Mouse (Mus musculus) retina, embryonic 14.5 days (tissue): Measurements from ENCODE around the gene Rbm18.

Source experiments
- DNase-seq: peaks from one replicate; pipeline ENCODE4 v3.0.0-alpha.2; 2015; ENCODE audit warnings: low spot score

Gene Rbm18

DNA sequence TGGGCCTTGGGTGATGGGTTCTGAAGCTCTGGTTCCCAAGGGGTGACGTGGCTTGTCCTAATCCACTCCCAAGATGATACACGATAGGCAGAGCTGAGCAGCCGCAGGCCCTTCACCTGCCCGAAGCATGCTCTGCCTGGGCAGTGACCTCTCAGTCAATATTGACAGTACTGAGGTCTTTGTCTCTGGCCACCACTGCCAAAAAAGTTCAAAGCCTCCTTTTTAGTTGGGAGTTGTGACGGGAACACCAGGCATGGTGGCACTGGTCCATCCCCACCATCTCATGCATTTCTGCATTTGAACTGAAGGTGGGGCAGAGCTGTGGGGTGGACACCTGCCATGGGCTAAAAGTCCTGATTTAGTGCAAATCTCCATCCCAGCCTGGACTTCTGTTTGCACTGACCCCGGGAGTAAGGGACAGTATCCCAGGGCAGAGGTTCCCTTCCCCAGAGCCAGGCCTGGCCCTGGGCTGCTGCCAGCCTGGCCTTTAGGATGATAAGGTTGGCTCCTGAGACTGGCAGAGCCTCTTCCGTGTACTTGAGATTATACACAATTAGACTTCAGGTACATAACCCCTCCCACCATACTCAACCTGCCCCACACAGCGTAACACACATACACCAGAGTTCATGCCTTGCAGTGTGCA is 64.8 kb downstream of the Rbm18 start:
- no peak for DNase-seq

DNA sequence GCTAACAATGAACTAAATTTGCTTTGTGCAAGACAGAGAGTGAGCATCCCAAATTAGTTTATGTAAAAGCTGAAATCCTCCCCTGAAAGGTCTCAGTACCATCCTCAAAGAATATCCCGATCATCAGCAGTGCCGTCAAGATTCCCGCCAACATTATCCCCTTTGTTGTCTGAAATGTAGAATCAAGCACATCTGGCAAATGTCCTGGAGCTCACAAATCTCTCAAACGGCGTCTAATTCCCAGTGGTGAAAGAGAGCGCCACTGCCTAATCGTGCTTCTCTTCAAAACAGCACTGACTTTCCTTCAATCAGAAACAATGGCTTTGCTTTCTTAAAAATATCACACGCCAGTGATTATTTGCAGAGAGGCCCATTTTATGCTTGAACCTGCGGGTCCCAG is 69.4 kb downstream of the Rbm18 start:
- no peak for DNase-seq
